Mouse (Mus musculus) megakaryocyte, embryonic 14.5 days (primary cell): ENCODE results near the gene Gopc. TPM values are rescaled to one million over a fixed set of nuclear protein-coding genes. Genes with fewer than 3 reads are reported as not detected.

Experiments used
- H3K27me3 ChIP-seq: replicated peaks from 2 replicates; pipeline ENCODE3; 2012; ENCODE audit warnings: inconsistent platforms
- H3K36me3 ChIP-seq: replicated peaks from 2 replicates; pipeline ENCODE3; 2012; ENCODE audit warnings: low read length, inconsistent platforms, mixed read lengths
- H3K4me1 ChIP-seq: 2 replicates; pipeline ENCODE4 v1.6.1; 2012; ENCODE audit warnings: inconsistent platforms
- H3K4me3 ChIP-seq: replicated peaks from 2 replicates; pipeline ENCODE3; 2012; ENCODE audit warnings: moderate library complexity, mild to moderate bottlenecking, inconsistent platforms
- H3K9me3 ChIP-seq: 2 replicates; pipeline ENCODE4 v1.6.1; 2012; ENCODE audit warnings: inconsistent platforms
- FLI1 ChIP-seq: IDR thresholded peaks from 2 replicates; pipeline ENCODE4 v1.6.1; 2012; ENCODE audit warnings: low read length, inconsistent platforms, mixed read lengths
- GATA1 ChIP-seq: IDR thresholded peaks from 3 replicates; pipeline ENCODE4 v1.6.1; 2012; ENCODE audit warnings: mixed read lengths, low read length, inconsistent platforms, borderline replicate concordance
- polyA plus RNA-seq: library from polyadenylated mRNA; stranded (reverse); fragments of >175 nt; gene quantifications from 2 replicates; pipeline ENCODE4 v1.2.3, GENCODE M21; 2012; ENCODE audit warnings: low replicate concordance; ENCODE audit not compliant: insufficient read depth

Gopc gene
- polyA plus RNA-seq = 1.0 and 1.2 TPM in 2 replicates

- Histone ChIP-seq H3K9me3 (no peaks in the 10 kb centered on the region), H3K27me3 (no peaks in the 10 kb centered on the region), H3K4me1 (peaks cover 52% of the 10 kb centered on the region), H3K4me3 (peak within 1 kb of the TSS; percentile 99), H3K36me3 (no peaks in the 10 kb centered on the region)
- TF ChIP-seq FLI1 = no peak
- no peak for TF ChIP-seq GATA1
Measured at GRCm38 (mm10) chr10:52381845-52382591, at the start of gene Gopc. Gopc (minus strand) TSS chr10:52382124.

GRCm38 (mm10) chr10:52430953-52431352 is 49.0 kb upstream of the Gopc start:
- Histone ChIP-seq H3K36me3 (peaks cover 85% of the 10 kb centered on the region), H3K4me1 (peaks cover 21% of the 10 kb centered on the region), H3K27me3 (no peaks in the 10 kb centered on the region), H3K9me3 (no peaks in the 10 kb centered on the region), H3K4me3 (no peak overlapping the region)
- TF ChIP-seq GATA1 = no peak
- no peak for TF ChIP-seq FLI1

- no peak for TF ChIP-seq GATA1
- no peak for TF ChIP-seq FLI1
- Histone ChIP-seq H3K9me3 (no peaks in the 10 kb centered on the region), H3K4me1 (peaks cover 46% of the 10 kb centered on the region), H3K27me3 (no peaks in the 10 kb centered on the region), H3K36me3 (peaks cover 68% of the 10 kb centered on the region), H3K4me3 (no peak overlapping the region)
Measured at GRCm38 (mm10) chr10:52427634-52428415, 45.9 kb upstream of the Gopc start.

- Histone ChIP-seq H3K36me3 (peaks cover 63% of the 10 kb centered on the region), H3K27me3 (no peaks in the 10 kb centered on the region), H3K4me1 (peaks cover 59% of the 10 kb centered on the region)
Measured at GRCm38 (mm10) chr10:52426314-52426980, 44.5 kb upstream of the Gopc start.

GRCm38 (mm10) chr10:52423097-52423496 is 41.2 kb upstream of the Gopc start:
- Histone ChIP-seq H3K36me3 (peaks cover 38% of the 10 kb centered on the region), H3K4me1 (peaks cover 88% of the 10 kb centered on the region), H3K4me3 (no peak overlapping the region), H3K27me3 (no peaks in the 10 kb centered on the region), H3K9me3 (no peaks in the 10 kb centered on the region)
- TF ChIP-seq GATA1 = no peak
- TF ChIP-seq FLI1 = no peak

More at GRCm38 (mm10) chr10:52426314-52426980, 44.5 kb upstream of the Gopc start:
- Histone ChIP-seq H3K9me3 (no peaks in the 10 kb centered on the region), H3K4me3 (peak overlapping the region; percentile 75)
- TF ChIP-seq FLI1 = no peak
- no peak for TF ChIP-seq GATA1

- Histone ChIP-seq H3K4me1 (peaks cover 80% of the 10 kb centered on the region), H3K27me3 (no peaks in the 10 kb centered on the region), H3K9me3 (no peaks in the 10 kb centered on the region), H3K36me3 (peaks cover 30% of the 10 kb centered on the region), H3K4me3 (no peak overlapping the region)
- TF ChIP-seq FLI1 (no peak), GATA1 (no peak)
Measured at GRCm38 (mm10) chr10:52421716-52422115, 39.8 kb upstream of the Gopc start.

GRCm38 (mm10) chr10:52420526-52420925 is 38.6 kb upstream of the Gopc start:
- H3K4me3 ChIP-seq = no peak overlapping the region
- H3K9me3 ChIP-seq = no peaks in the 10 kb centered on the region
- peaks cover 78% of the 10 kb centered on the region for H3K4me1 ChIP-seq
- peaks cover 23% of the 10 kb centered on the region for H3K36me3 ChIP-seq
- no peak for TF ChIP-seq FLI1
- no peaks in the 10 kb centered on the region for H3K27me3 ChIP-seq

- Histone ChIP-seq H3K4me1 (peaks cover 72% of the 10 kb centered on the region), H3K27me3 (no peaks in the 10 kb centered on the region), H3K9me3 (no peaks in the 10 kb centered on the region), H3K4me3 (peak overlapping the region; percentile 92), H3K36me3 (peaks cover 14% of the 10 kb centered on the region)
- TF ChIP-seq GATA1 (no peak), FLI1 (no peak)
Measured at GRCm38 (mm10) chr10:52419402-52419801, 37.5 kb upstream of the Gopc start.

GRCm38 (mm10) chr10:52418931-52419330 is 37.0 kb upstream of the Gopc start:
- Histone ChIP-seq H3K4me1 (peaks cover 70% of the 10 kb centered on the region), H3K9me3 (no peaks in the 10 kb centered on the region), H3K27me3 (no peaks in the 10 kb centered on the region), H3K4me3 (peak overlapping the region; percentile 92), H3K36me3 (peaks cover 12% of the 10 kb centered on the region)
- TF ChIP-seq GATA1 (no peak), FLI1 (no peak)
